Mouse (Mus musculus): Measurements from ENCODE around the gene Csrnp1. TPM values are rescaled to one million over a fixed set of nuclear protein-coding genes. Genes with fewer than 3 reads are reported as not detected.

Gene Csrnp1
- polyA plus RNA-seq, 1 experiment from 2014 or later, result 1.5 TPM

GRCm38 (mm10) chr9:119939646-119940045, 44.8 kb downstream of the Csrnp1 start:
- 45% methylated on average over 10 of the region's 10 CpGs for WGBS
- no peak for ATAC-seq (ENCODE audit: insufficient number of reproducible peaks, low FRiP score, low TSS enrichment, low read depth)
- Histone ChIP-seq H3K27me3 (ENCODE audit: control insufficient read depth, insufficient read depth, low read length) (no peaks in the 10 kb centered on the region), H3K4me1 (ENCODE audit: control insufficient read depth, insufficient read depth, low read length) (peaks cover 13% of the 10 kb centered on the region; the same call in 1 of the 2 replicates), H3K36me3 (ENCODE audit: control insufficient read depth, insufficient read depth, low read length) (no peaks in the 10 kb centered on the region), H3K9ac (ENCODE audit: low read length) (no peak overlapping the region), H3K27ac (replicated peaks; ENCODE audit: low read depth, low read length) (peak overlapping the region; percentile 59; the same call in 1 of the 2 replicates), H3K4me3 (ENCODE audit: low read depth, low read length) (no peak overlapping the region), H3K4me2 (ENCODE audit: low read depth, severe bottlenecking) (no peak overlapping the region), H3K9me3 (ENCODE audit: control insufficient read depth, low read length) (no peaks in the 10 kb centered on the region)
- DNase-seq (ENCODE audit: low spot score), result peak; percentile 58

DNA sequence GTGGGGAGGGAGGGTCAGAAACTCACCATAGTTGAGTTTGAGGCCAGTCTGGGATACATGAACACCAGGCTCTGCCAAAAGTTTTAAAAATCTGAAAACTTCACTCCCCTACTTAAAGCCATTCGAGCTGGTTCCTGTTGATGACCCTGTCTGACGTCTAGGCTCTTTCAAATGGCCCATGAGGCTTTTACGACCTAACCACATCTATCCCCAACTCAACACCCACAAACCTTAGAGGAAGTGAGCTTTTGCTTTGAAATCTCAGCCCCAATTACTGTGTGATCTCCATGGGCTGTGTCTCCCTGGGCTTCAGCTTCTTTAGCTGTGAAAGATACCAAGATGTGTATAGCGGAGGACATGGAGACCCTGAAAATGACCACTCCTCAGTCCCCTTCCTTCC, 46.0 kb downstream of the Csrnp1 start:
- Histone ChIP-seq H3K27me3 (ENCODE audit: control insufficient read depth, insufficient read depth, low read length) (no peaks in the 10 kb centered on the region), H3K27ac (replicated peaks; ENCODE audit: low read depth, low read length) (no peak overlapping the region), H3K36me3 (ENCODE audit: control insufficient read depth, insufficient read depth, low read length) (no peaks in the 10 kb centered on the region), H3K9ac (ENCODE audit: low read length) (no peak overlapping the region), H3K4me1 (ENCODE audit: control insufficient read depth, insufficient read depth, low read length) (peaks cover 13% of the 10 kb centered on the region; the same call in 1 of the 2 replicates), H3K9me3 (ENCODE audit: control insufficient read depth, low read length) (no peaks in the 10 kb centered on the region), H3K4me2 (ENCODE audit: low read depth, severe bottlenecking) (no peak overlapping the region), H3K4me3 (ENCODE audit: low read depth, low read length) (no peak overlapping the region)
- DNase-seq (ENCODE audit: low spot score) (no peak), ATAC-seq (ENCODE audit: insufficient number of reproducible peaks, low FRiP score, low TSS enrichment, low read depth) (no peak)
- WGBS, result 73% methylated on average over 4 of the region's 4 CpGs

- Histone ChIP-seq H3K9ac (ENCODE audit: low read length) (peak within 1 kb of the TSS; percentile 84), H3K27me3 (ENCODE audit: control insufficient read depth, insufficient read depth, low read length) (no peaks in the 10 kb centered on the region), H3K4me2 (ENCODE audit: low read depth, severe bottlenecking) (peak within 1 kb of the TSS; percentile 91), H3K9me3 (ENCODE audit: control insufficient read depth, low read length) (no peaks in the 10 kb centered on the region), H3K36me3 (ENCODE audit: control insufficient read depth, insufficient read depth, low read length) (no peaks in the 10 kb centered on the region), H3K27ac (replicated peaks; ENCODE audit: low read depth, low read length) (0 out of 2 replicates have a peak within 1 kb of the TSS, but pooled peaks have one; percentile 36), H3K4me1 (ENCODE audit: control insufficient read depth, insufficient read depth, low read length) (peaks cover 13% of the 10 kb centered on the region; the same call in 1 of the 2 replicates), H3K4me3 (ENCODE audit: low read depth, low read length) (peak within 1 kb of the TSS; percentile 74)
- 4% methylated on average over 40 of the region's 40 CpGs for WGBS
- ATAC-seq (ENCODE audit: insufficient number of reproducible peaks, low FRiP score, low TSS enrichment, low read depth) (peak; percentile 90), DNase-seq (ENCODE audit: low spot score) (peak; percentile 97)
These were observed 47.3 kb downstream of the Csrnp1 start, which contains the start of the genes Gorasp1 and Ttc21a for GRCm38 (mm10) chr9:119937005-119937773. Gene Gorasp1 (minus strand): TSS chr9:119937565. Gene Ttc21a (plus strand): TSS chr9:119937606.

- Histone ChIP-seq H3K27ac (replicated peaks; ENCODE audit: low read depth, low read length) (no peak overlapping the region), H3K9me3 (ENCODE audit: control insufficient read depth, low read length) (no peaks in the 10 kb centered on the region), H3K9ac (ENCODE audit: low read length) (no peak overlapping the region), H3K4me3 (ENCODE audit: low read depth, low read length) (no peak overlapping the region), H3K4me2 (ENCODE audit: low read depth, severe bottlenecking) (no peak overlapping the region), H3K4me1 (ENCODE audit: control insufficient read depth, insufficient read depth, low read length) (peaks cover 6% of the 10 kb centered on the region; the same call in 1 of the 2 replicates), H3K27me3 (ENCODE audit: control insufficient read depth, insufficient read depth, low read length) (no peaks in the 10 kb centered on the region), H3K36me3 (ENCODE audit: control insufficient read depth, insufficient read depth, low read length) (peaks cover 5% of the 10 kb centered on the region)
- no peak for ATAC-seq (ENCODE audit: insufficient number of reproducible peaks, low FRiP score, low TSS enrichment, low read depth)
- WGBS, result 93% methylated on average over 6 of the region's 6 CpGs
- DNase-seq (ENCODE audit: low spot score), result no peak
These were observed 50.8 kb downstream of the Csrnp1 start for GRCm38 (mm10) chr9:119933675-119934074.

GRCm38 (mm10) chr9:119932358-119932757, 52.1 kb downstream of the Csrnp1 start:
- 90% methylated on average over 12 of the region's 12 CpGs for whole genome bisulfite sequencing
- DNase-seq (ENCODE audit: low spot score) (no peak), ATAC-seq (ENCODE audit: insufficient number of reproducible peaks, low FRiP score, low TSS enrichment, low read depth) (no peak)
- no peaks in the 10 kb centered on the region for H3K27me3 ChIP-seq (ENCODE audit: control insufficient read depth, insufficient read depth, low read length)
- no peak overlapping the region for H3K4me2 ChIP-seq (ENCODE audit: low read depth, severe bottlenecking)
- peaks cover 15% of the 10 kb centered on the region for H3K36me3 ChIP-seq (ENCODE audit: control insufficient read depth, insufficient read depth, low read length)
- no peak overlapping the region for H3K4me3 ChIP-seq (ENCODE audit: low read depth, low read length)
- H3K9ac ChIP-seq (ENCODE audit: low read length), result no peak overlapping the region
- H3K9me3 ChIP-seq (ENCODE audit: control insufficient read depth, low read length), result no peaks in the 10 kb centered on the region
- H3K27ac ChIP-seq (replicated peaks; ENCODE audit: low read depth, low read length), result no peak overlapping the region
- 0 out of 2 replicates have a peak, but pooled peaks cover 4% of the 10 kb centered on the region for H3K4me1 ChIP-seq (ENCODE audit: control insufficient read depth, insufficient read depth, low read length)

GRCm38 (mm10) chr9:119926497-119926896, 58.0 kb downstream of the Csrnp1 start:
- WGBS, result 89% methylated on average over 5 of the region's 5 CpGs
- Histone ChIP-seq H3K4me2 (ENCODE audit: low read depth, severe bottlenecking) (no peak overlapping the region), H3K4me1 (ENCODE audit: control insufficient read depth, insufficient read depth, low read length) (no peaks in the 10 kb centered on the region), H3K9ac (ENCODE audit: low read length) (no peak overlapping the region), H3K27ac (replicated peaks; ENCODE audit: low read depth, low read length) (no peak overlapping the region), H3K4me3 (ENCODE audit: low read depth, low read length) (no peak overlapping the region), H3K36me3 (ENCODE audit: control insufficient read depth, insufficient read depth, low read length) (peaks cover 30% of the 10 kb centered on the region), H3K9me3 (ENCODE audit: control insufficient read depth, low read length) (no peaks in the 10 kb centered on the region), H3K27me3 (ENCODE audit: control insufficient read depth, insufficient read depth, low read length) (no peaks in the 10 kb centered on the region)
- ATAC-seq (ENCODE audit: insufficient number of reproducible peaks, low FRiP score, low TSS enrichment, low read depth), result no peak
- DNase-seq (ENCODE audit: low spot score), result no peak

GRCm38 (mm10) chr9:119925729-119926128, 58.7 kb downstream of the Csrnp1 start:
- Histone ChIP-seq H3K4me2 (ENCODE audit: low read depth, severe bottlenecking) (no peak overlapping the region), H3K9ac (ENCODE audit: low read length) (no peak overlapping the region), H3K4me3 (ENCODE audit: low read depth, low read length) (no peak overlapping the region), H3K36me3 (ENCODE audit: control insufficient read depth, insufficient read depth, low read length) (peaks cover 32% of the 10 kb centered on the region), H3K27me3 (ENCODE audit: control insufficient read depth, insufficient read depth, low read length) (no peaks in the 10 kb centered on the region), H3K4me1 (ENCODE audit: control insufficient read depth, insufficient read depth, low read length) (no peaks in the 10 kb centered on the region), H3K9me3 (ENCODE audit: control insufficient read depth, low read length) (no peaks in the 10 kb centered on the region), H3K27ac (replicated peaks; ENCODE audit: low read depth, low read length) (no peak overlapping the region)
- ATAC-seq (ENCODE audit: insufficient number of reproducible peaks, low FRiP score, low TSS enrichment, low read depth), result no peak
- DNase-seq (ENCODE audit: low spot score), result no peak
- WGBS, result 90% methylated on average over 8 of the region's 8 CpGs

DNA sequence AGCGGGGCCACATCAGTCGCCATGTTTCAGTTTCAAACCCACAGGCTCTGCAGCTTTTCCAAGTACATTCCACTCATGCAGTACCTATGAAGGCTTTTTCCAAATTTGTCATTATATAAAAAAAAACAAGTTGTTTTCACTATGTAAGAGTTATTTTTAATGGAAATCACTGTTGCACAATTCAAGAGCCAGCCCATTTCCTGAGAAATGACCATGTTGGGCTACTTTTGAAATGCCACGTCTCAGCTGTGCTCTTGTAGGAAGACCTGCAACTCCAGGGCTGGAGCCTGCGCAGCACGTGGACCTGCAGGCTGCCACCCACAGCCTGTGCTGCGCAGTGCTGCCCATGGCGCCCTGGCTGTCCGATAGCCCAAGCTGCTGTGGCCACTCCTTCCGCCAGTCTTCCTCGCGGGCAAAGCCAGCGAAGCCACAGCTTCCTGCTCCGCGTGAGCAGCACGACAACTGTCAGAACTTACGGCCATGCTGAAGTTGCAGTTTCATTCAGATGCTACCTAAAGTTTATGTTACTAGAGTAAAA, 59.3 kb downstream of the Csrnp1 start:
- ATAC-seq (ENCODE audit: insufficient number of reproducible peaks, low FRiP score, low TSS enrichment, low read depth), result no peak
- Histone ChIP-seq H3K36me3 (ENCODE audit: control insufficient read depth, insufficient read depth, low read length) (peaks cover 34% of the 10 kb centered on the region), H3K27me3 (ENCODE audit: control insufficient read depth, insufficient read depth, low read length) (no peaks in the 10 kb centered on the region), H3K9me3 (ENCODE audit: control insufficient read depth, low read length) (no peaks in the 10 kb centered on the region), H3K9ac (ENCODE audit: low read length) (no peak overlapping the region), H3K27ac (replicated peaks; ENCODE audit: low read depth, low read length) (no peak overlapping the region), H3K4me1 (ENCODE audit: control insufficient read depth, insufficient read depth, low read length) (no peaks in the 10 kb centered on the region), H3K4me2 (ENCODE audit: low read depth, severe bottlenecking) (no peak overlapping the region), H3K4me3 (ENCODE audit: low read depth, low read length) (no peak overlapping the region)
- no peak for DNase-seq (ENCODE audit: low spot score)
- WGBS, result 96% methylated on average over 16 of the region's 16 CpGs

All from limb, embryonic 11.5 days (tissue).